Mouse (Mus musculus) forebrain, embryonic 16.5 days (tissue): ENCODE results near the gene Tex14. TPM values are rescaled to one million over a fixed set of nuclear protein-coding genes. Genes with fewer than 3 reads are reported as not detected.
A peak's percentile ranks its signal among the peaks of the same experiment; 100 is the strongest.
"Not testable (repeated sequence)": the region's sequence is repeated elsewhere in the genome, so short reads cannot be mapped to it uniquely, and the experiment has no call there.

ENCODE experiments used
- ATAC-seq: fragments of 200-750 bp; cut with Nextera tagmentation; 2 replicates; pipeline ENCODE4 v1.8.0; 2017; ENCODE audit warnings: mild to moderate bottlenecking, moderate library complexity
- H3K27ac ChIP-seq: fragments of 300-500 bp; sonication (generic); 2 replicates; pipeline ENCODE4 v1.5.1; 2014; ENCODE audit warnings: low read length, control low read depth
- H3K27me3 ChIP-seq: fragments of 300-500 bp; sonication (generic); replicated peaks from 2 replicates; pipeline ENCODE4 v1.6.1; 2014; ENCODE audit warnings: low read length; ENCODE audit not compliant: control insufficient read depth, insufficient read depth
- H3K36me3 ChIP-seq: fragments of 300-500 bp; sonication (generic); 2 replicates; pipeline ENCODE4 v1.6.1; 2014; ENCODE audit not compliant: control insufficient read depth, insufficient read depth
- H3K4me1 ChIP-seq: fragments of 300-500 bp; sonication (generic); replicated peaks from 2 replicates; pipeline ENCODE4 v1.6.1; 2014; ENCODE audit warnings: low read length; ENCODE audit not compliant: control insufficient read depth, insufficient read depth
- H3K4me2 ChIP-seq: fragments of 300-500 bp; sonication (generic); 2 replicates; pipeline ENCODE4 v1.6.1; 2014; ENCODE audit warnings: mild to moderate bottlenecking, low read length, control low read depth
- H3K4me3 ChIP-seq: fragments of 300-500 bp; sonication (generic); replicated peaks from 2 replicates; pipeline ENCODE4 v1.5.1; 2014; ENCODE audit warnings: mild to moderate bottlenecking, low read length, control low read depth
- H3K9ac ChIP-seq: fragments of 300-500 bp; sonication (generic); replicated peaks from 2 replicates; pipeline ENCODE4 v1.6.1; 2014; ENCODE audit warnings: low read depth, low read length, control low read depth
- H3K9me3 ChIP-seq: fragments of 300-500 bp; sonication (generic); 2 replicates; pipeline ENCODE4 v1.6.1; 2016; ENCODE audit warnings: low read length; ENCODE audit not compliant: control insufficient read depth
- WGBS: fragments of 180-500 bp; shearing (Covaris S2); extraction: QIAGEN DNeasy Blood & Tissue Kit; methylation state at CpG from one replicate; pipeline ENCODE4 v1.1.7; 2014; 5-methylcytosine and 5-hydroxymethylcytosine counted together
- polyA plus RNA-seq: library from polyadenylated mRNA; unstranded; fragments of >200 nt; fragmentation: Nextera tagmentation; extraction: Ambion mirVana; gene quantifications from 2 replicates; pipeline ENCODE4 v1.2.1, GENCODE M21; 2015

Tex14 gene
- polyA plus RNA-seq, 1 experiment from 2014 or later: 0.63 TPM

DNA sequence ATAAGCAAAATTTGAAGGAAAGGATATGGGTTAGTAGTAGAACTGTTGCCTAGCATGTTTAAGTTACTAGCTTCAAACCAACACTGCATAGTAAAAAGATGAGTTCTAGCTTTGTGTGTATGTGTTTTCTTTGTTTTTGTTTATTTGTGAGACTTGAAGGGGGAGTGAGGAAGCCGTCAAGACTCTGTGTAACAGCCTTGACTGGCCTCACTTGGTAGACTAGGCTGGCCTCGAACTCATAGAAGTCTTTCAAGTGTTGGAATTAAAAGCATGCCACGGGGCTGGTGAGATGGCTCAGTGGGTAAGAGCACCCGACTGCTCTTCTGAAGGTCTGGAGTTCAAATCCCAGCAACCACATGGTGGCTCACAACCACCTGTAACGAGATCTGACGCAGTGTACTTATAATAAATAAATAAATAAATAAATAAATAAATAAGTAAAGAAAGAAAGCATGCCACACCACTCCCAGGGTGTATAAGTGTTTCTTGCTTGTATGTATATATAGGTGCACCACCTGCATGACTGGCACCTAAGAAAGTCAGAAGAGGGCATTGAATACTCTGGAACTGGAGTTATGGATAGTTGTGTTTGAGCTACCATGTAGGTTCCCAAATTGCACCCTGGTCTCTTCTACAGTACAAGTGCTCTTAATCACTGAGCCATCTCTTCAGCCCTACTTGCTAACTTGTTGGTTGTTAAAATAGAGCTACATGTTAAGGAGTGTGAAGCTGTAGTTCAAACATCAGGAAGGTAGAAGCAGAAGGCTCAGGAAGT, 18.9 kb downstream of the Tex14 start:
- 0 out of 2 replicates have a peak overlapping the region, but pooled peaks have one; percentile 25 for H3K9ac ChIP-seq
- no peak for ATAC-seq
- H3K4me2 ChIP-seq: no peak overlapping the region
- 43% methylated on average over 6 of the region's 6 CpGs for WGBS
- H3K27me3 ChIP-seq: no peaks in the 10 kb centered on the region
- H3K9me3 ChIP-seq: no peaks in the 10 kb centered on the region
- no peak overlapping the region for H3K4me3 ChIP-seq
- H3K27ac ChIP-seq: peak overlapping the region; percentile 86
- H3K36me3 ChIP-seq: no peaks in the 10 kb centered on the region
- H3K4me1 ChIP-seq: peaks cover 12% of the 10 kb centered on the region

DNA sequence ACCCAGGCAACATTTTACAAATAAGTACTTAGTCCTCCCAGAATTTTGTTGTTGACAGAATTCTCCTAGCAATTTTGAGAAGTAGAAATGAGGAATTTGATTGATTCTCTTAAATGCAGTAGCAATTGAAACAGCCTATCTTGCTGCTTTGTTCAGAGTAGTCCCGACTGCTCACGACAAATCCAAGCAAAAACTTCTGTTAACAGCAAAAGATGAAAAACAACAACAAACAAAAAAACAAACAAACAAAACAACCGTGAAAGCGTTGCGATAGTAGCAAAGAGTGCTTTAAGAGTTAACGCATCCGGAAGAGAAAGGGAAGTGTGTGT, 21.2 kb downstream of the Tex14 start:
- 0% methylated on average over 7 of the region's 7 CpGs for WGBS
- ATAC-seq: peak; percentile 51; the same call in 1 of the 2 replicates
- H3K27ac ChIP-seq: peak overlapping the region; percentile 65; the same call in 1 of the 2 replicates

DNA sequence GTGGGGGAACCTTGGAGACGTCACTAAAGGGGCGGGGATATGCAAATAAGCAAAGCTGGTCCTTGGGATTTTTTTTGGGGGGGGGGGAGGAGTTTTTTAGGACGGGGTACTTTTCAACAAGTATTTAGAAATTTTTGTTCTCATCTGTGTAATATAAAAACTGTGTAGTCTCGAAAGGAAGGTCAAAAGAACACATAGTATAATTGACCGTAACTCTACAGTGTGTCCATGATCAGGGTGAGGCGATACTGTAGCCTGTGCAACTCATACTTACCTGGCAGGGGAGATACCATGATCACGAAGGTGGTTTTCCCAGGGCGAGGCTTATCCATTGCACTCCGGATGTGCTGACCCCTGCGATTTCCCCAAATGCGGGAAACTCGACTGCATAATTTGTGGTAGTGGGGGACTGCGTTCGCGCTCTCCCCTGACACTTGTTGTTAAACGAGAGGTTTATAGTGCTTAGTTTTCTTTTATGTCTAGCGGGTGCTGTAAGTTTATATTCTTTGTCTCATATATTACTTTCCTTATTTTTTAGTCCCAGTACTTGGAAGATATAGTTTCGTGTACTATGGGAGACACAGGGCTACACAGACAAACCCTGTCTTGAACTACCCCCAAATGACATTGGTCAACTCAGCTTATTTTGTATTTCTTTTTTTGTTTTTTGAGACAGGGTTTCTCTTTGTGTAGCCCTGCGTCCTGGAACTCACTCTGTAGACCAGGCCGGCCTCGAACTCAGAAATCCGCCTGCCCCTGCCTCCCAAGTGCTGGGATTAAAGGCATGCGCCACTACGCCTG, 21.8 kb downstream of the Tex14 start:
- not testable (repeated sequence) for H3K27me3 ChIP-seq, H3K9me3 ChIP-seq, H3K36me3 ChIP-seq
- Histone ChIP-seq H3K9ac (peak overlapping the region; percentile 42; the same call in 1 of the 2 replicates), H3K4me2 (peak overlapping the region; percentile 55), H3K27ac (peak overlapping the region; percentile 73), H3K4me3 (peak overlapping the region; percentile 45), H3K4me1 (peaks cover 10% of the 10 kb centered on the region)
- ATAC-seq: peak; percentile 84
- WGBS: under 1% methylated on average over 22 of the region's 24 CpGs

More for the DNA sequence above, 21.2 kb downstream of the Tex14 start:
- Histone ChIP-seq H3K9ac (peak overlapping the region; percentile 42; the same call in 1 of the 2 replicates), H3K4me1 (peaks cover 12% of the 10 kb centered on the region), H3K36me3 (no peaks in the 10 kb centered on the region), H3K27me3 (no peaks in the 10 kb centered on the region), H3K4me2 (peak overlapping the region; percentile 55), H3K9me3 (no peaks in the 10 kb centered on the region), H3K4me3 (peak overlapping the region; percentile 45)

DNA sequence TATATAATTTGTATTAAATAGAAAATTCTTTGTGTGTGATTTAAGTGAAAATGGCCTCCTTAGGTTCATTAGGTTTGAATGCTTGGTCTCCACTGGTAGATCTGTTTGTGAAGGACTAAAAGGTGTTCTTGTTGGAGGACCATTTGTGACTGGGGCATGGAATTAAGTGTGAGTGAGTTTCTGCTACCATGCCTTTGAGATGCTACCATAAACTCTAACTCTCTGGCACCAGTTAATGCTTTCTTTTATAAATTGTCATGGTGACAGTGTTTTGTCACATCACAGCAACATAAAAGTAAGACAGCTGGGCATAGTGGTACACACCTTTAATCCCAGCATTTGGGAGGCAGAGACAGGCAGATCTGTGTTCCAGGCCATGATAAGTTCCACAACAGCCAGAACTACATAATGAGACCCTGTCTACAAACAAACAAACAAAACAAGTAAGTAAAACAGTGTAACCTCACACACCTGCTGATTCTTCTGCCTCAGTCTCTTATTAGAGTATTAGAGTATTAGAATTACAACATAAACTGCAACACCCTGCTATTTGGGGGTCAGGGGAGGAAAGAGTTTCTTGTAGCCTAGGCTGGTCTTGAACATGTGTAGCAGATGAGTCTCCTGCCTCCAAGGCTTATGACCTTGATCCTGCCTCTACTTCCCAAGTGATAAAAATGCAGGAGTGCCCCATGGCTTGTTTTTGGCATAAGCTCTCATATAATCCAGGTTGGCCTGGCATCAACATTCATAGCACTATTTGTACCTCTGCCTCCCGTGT, 22.6 kb downstream of the Tex14 start:
- ATAC-seq: no peak
- Histone ChIP-seq H3K9me3 (no peaks in the 10 kb centered on the region), H3K27me3 (no peaks in the 10 kb centered on the region), H3K9ac (no peak overlapping the region), H3K36me3 (no peaks in the 10 kb centered on the region), H3K27ac (peak overlapping the region; percentile 73), H3K4me2 (no peak overlapping the region), H3K4me1 (peaks cover 5% of the 10 kb centered on the region), H3K4me3 (no peak overlapping the region)
- 55% methylated on average over 1 of the region's 1 CpGs for WGBS

DNA sequence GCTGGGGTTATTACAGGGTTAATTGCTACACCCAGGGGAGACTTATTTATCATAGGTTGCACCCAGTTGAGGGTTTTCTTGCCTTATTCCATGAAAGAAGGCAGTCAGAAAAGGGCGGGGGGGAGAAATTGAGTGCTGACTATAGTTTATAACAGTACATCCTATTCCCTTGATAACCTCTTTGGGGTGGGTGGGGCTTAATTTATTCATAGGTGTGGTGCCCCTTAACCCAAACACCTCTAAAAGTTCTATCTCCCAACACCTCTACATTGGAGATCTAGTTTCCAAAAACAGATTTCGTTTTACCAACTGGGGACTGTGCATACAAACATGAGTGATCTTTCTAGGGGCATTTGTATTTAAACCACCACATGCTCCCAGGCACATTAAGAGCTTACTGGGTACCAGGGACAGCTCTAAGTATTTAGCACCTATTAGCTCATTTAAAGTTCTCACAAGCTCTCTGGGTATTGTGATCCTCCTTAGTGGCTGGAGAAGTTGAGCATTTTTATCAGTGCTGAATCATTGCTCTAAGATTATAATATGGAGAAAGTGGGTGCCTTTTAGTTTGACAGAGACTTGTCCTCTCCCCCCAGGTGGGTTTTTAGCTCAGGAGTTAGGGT, 23.3 kb downstream of the Tex14 start:
- ATAC-seq: no peak
- H3K36me3 ChIP-seq: no peaks in the 10 kb centered on the region
- no peaks in the 10 kb centered on the region for H3K9me3 ChIP-seq
- peaks cover 5% of the 10 kb centered on the region for H3K4me1 ChIP-seq
- WGBS: 83% methylated on average over 2 of the region's 2 CpGs
- no peak overlapping the region for H3K9ac ChIP-seq
- H3K4me3 ChIP-seq: no peak overlapping the region
- no peak overlapping the region for H3K4me2 ChIP-seq
- H3K27me3 ChIP-seq: no peaks in the 10 kb centered on the region
- H3K27ac ChIP-seq: no peak overlapping the region

DNA sequence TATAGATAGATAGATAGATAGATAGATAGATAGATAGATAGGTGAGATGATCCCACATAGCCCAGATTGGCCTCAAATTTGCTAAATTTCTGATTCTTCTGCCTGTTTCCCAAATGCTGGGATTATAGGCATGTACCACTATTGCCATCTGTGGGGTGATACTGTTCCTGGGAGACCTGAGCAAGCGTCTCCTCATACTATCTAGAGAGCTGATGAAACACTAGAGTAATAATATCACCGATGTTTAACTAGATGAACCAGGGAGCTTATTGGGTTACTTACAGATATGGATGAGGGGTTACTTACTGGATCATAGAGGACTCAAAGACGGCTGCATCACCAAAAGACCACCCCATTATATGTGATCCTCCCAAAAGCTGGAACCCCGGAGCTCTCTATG, 24.5 kb downstream of the Tex14 start:
- no peak for ATAC-seq
- 87% methylated on average over 4 of the region's 4 CpGs for WGBS
- Histone ChIP-seq H3K4me2 (no peak overlapping the region), H3K27ac (no peak overlapping the region), H3K9ac (no peak overlapping the region), H3K4me1 (peaks cover 2% of the 10 kb centered on the region; the same call in 1 of the 2 replicates), H3K36me3 (no peaks in the 10 kb centered on the region), H3K9me3 (no peaks in the 10 kb centered on the region), H3K27me3 (no peaks in the 10 kb centered on the region), H3K4me3 (no peak overlapping the region)

DNA sequence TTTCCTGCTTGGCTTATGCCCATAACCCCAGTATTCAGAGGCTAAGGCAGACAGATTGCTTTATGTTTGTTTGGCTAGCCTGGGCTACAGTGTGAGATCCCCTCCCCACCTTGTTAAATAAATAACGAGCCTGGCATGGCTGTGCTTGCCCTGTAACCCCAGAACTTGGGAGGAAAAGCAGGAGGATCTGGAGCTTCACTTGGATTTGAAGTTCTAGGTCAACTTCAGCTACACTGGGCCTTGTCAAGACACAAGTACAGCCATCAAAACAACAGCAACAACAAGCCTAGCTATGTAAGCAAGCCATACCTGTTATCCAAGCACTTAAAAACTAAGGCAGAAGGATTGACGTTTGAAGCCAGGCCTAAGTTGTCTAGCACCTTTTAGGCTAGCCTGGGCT, 25.5 kb downstream of the Tex14 start:
- H3K27ac ChIP-seq: no peak overlapping the region
- H3K27me3 ChIP-seq: no peaks in the 10 kb centered on the region
- H3K4me1 ChIP-seq: peaks cover 2% of the 10 kb centered on the region; the same call in 1 of the 2 replicates
- no peaks in the 10 kb centered on the region for H3K9me3 ChIP-seq
- H3K9ac ChIP-seq: no peak overlapping the region
- ATAC-seq: no peak
- H3K4me2 ChIP-seq: no peak overlapping the region
- 81% methylated on average over 2 of the region's 2 CpGs for WGBS
- no peak overlapping the region for H3K4me3 ChIP-seq
- H3K36me3 ChIP-seq: no peaks in the 10 kb centered on the region

DNA sequence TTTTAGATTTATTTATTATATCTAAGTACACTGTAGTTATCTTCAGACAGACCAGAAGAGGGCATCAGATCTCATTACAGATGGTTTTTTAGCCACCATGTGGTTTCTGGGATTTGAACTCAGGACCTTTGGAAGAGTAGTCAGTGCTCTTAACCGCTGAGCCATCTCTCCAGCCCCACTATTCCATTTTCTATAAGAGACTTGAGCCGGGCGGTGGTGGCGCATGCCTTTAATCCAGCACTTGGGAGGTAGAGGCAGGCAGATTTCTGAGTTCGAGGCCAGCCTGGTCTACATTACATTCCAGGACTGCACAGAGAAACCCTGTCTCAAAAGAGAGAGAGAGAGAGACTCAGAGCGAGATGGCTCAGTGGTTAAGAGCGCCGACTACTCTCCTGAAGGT, 26.9 kb downstream of the Tex14 start:
- 91% methylated on average over 8 of the region's 8 CpGs for whole genome bisulfite sequencing
- not testable (repeated sequence) for H3K9me3 ChIP-seq, H3K36me3 ChIP-seq, H3K4me3 ChIP-seq, H3K27me3 ChIP-seq, H3K27ac ChIP-seq, ATAC-seq, H3K4me1 ChIP-seq, H3K9ac ChIP-seq, H3K4me2 ChIP-seq
